Mouse (Mus musculus): ENCODE measurements around the gene Pex26. TPM values are rescaled to one million over a fixed set of nuclear protein-coding genes. Genes with fewer than 3 reads are reported as not detected.

Gene Pex26
- total and polyA plus RNA-seq, 3 experiments, result 2.8 to 3.3 (median 3.2) TPM

Other genes with a start within 250 kb of the Pex26 start
- 22.1 and 26.8 TPM in 2 replicates for gene Mical3, start 52.7 kb upstream of the Pex26 start, total RNA-seq (2012; rRNA removed)
- gene Mical3, start 52.7 kb upstream of the Pex26 start, total RNA-seq (2014; rRNA removed), result 7.9 and 10.2 TPM in 2 replicates
- 56.3 and 61.3 TPM in 2 replicates for gene Mical3, start 52.7 kb upstream of the Pex26 start, polyA plus RNA-seq (2012; ENCODE audit: insufficient read length, low read depth)
- gene Tuba8, start 27.0 kb downstream of the Pex26 start, total RNA-seq (2012; rRNA removed), result not detected in 2 replicates
- gene Tuba8, start 27.0 kb downstream of the Pex26 start, total RNA-seq (2014; rRNA removed), result not detected in 2 replicates
- not detected in 2 replicates for gene Tuba8, start 27.0 kb downstream of the Pex26 start, polyA plus RNA-seq (2012; ENCODE audit: insufficient read length, low read depth)
- gene Usp18, start 62.2 kb downstream of the Pex26 start, total RNA-seq (2012; rRNA removed), result 1.3 TPM in 2 replicates
- 0.36 and 0.63 TPM in 2 replicates for gene Usp18, start 62.2 kb downstream of the Pex26 start, total RNA-seq (2014; rRNA removed)
- gene Usp18, start 62.2 kb downstream of the Pex26 start, polyA plus RNA-seq (2012; ENCODE audit: insufficient read length, low read depth), result 1.3 and 1.5 TPM in 2 replicates
- gene Slc6a13, start 116.6 kb downstream of the Pex26 start, total RNA-seq (2012; rRNA removed), result 9.6 and 12.3 TPM in 2 replicates
- 12.7 and 15.4 TPM in 2 replicates for gene Slc6a13, start 116.6 kb downstream of the Pex26 start, total RNA-seq (2014; rRNA removed)
- gene Slc6a13, start 116.6 kb downstream of the Pex26 start, polyA plus RNA-seq (2012; ENCODE audit: insufficient read length, low read depth), result 17.4 and 21.5 TPM in 2 replicates
- 0.50 and 0.55 TPM in 2 replicates for gene Slc6a12, start 159.4 kb downstream of the Pex26 start, total RNA-seq (2012; rRNA removed)
- gene Slc6a12, start 159.4 kb downstream of the Pex26 start, total RNA-seq (2014; rRNA removed), result 2.5 and 3.7 TPM in 2 replicates
- 2.5 and 2.8 TPM in 2 replicates for gene Slc6a12, start 159.4 kb downstream of the Pex26 start, polyA plus RNA-seq (2012; ENCODE audit: insufficient read length, low read depth)